26 mouse cellular contexts compared by ENCODE assay signal in genomic region chr13:64049535-64049934, GRCm38 (mm10). TPM values are rescaled to one million over a fixed set of nuclear protein-coding genes. Genes with fewer than 3 reads are reported as not detected.
DNase-seq lines count a peak whose midpoint lies in the region; ATAC-seq and TF ChIP-seq lines count a peak whose summit lies in the region.
"Had no signal": no experiment of that assay in that cellular context is flagged by ENCODE, and none has a peak within 500 bp of the region (broad histone marks: within the 10 kb centered on the region; RNA-seq: fewer than 3 reads in every experiment).

No protein-coding gene starts in this region.

- no peaks in the 10 kb centered on the region; a peak in 1 of 4 replicates for H3K27me3 ChIP-seq in MEL (ENCODE audit: control insufficient read depth in 1 of 2, insufficient read depth in 2 of 2, low read length in 2 of 2)
- H3K27me3 ChIP-seq in liver, postnatal 0 days (ENCODE audit: insufficient read depth, low read length): no peaks in the 10 kb centered on the region
- no peaks in the 10 kb centered on the region for H3K27me3 ChIP-seq in midbrain, embryonic 16.5 days (ENCODE audit: control insufficient read depth, insufficient read depth, low read depth, low read length)
- H3K27me3 ChIP-seq: CH12.LX; embryonic facial prominence, embryonic 13.5 days; forebrain, embryonic 12.5 days; heart, embryonic 12.5 days; hindbrain, embryonic 15.5 days had no signal

- H3K36me3 ChIP-seq in MEL (ENCODE audit: control insufficient read depth in 1 of 2, insufficient read depth in 2 of 2, low read length in 2 of 2): no peaks in the 10 kb centered on the region
- no peaks in the 10 kb centered on the region for H3K36me3 ChIP-seq in liver, postnatal 0 days (replicated peaks; ENCODE audit: insufficient read depth, low read length)
- H3K36me3 ChIP-seq in midbrain, embryonic 16.5 days (ENCODE audit: control insufficient read depth, insufficient read depth, low read length): no peaks in the 10 kb centered on the region
- H3K36me3 ChIP-seq: embryonic facial prominence, embryonic 13.5 days; forebrain, embryonic 12.5 days; heart, embryonic 12.5 days; hindbrain, embryonic 15.5 days had no signal

- no peaks in the 10 kb centered on the region; a peak in 1 of 4 replicates for H3K4me1 ChIP-seq in MEL (ENCODE audit: control insufficient read depth in 1 of 2, insufficient read depth in 2 of 2, low read length in 2 of 2)
- H3K4me1 ChIP-seq in liver, postnatal 0 days (ENCODE audit: insufficient read depth): no peaks in the 10 kb centered on the region
- no peaks in the 10 kb centered on the region for H3K4me1 ChIP-seq in midbrain, embryonic 16.5 days (ENCODE audit: control insufficient read depth, insufficient read depth, low read length)
- H3K4me1 ChIP-seq: embryonic facial prominence, embryonic 13.5 days; forebrain, embryonic 12.5 days; heart, embryonic 12.5 days; hindbrain, embryonic 15.5 days had no signal

- no peak for TF ChIP-seq RAD21 in MEL (IDR thresholded peaks at IDR 0.05; ENCODE audit: low read depth, low read length)

- no peaks in the 10 kb centered on the region for H3K79me2 ChIP-seq in MEL (ENCODE audit: control insufficient read depth, insufficient read depth, low read length, poor library complexity)

- no peak overlapping the region for H3K27ac ChIP-seq in MEL (ENCODE audit: control insufficient read depth, low read depth, low read length)
- no peak overlapping the region for H3K27ac ChIP-seq in liver, postnatal 0 days (ENCODE audit: low read depth)
- no peak overlapping the region for H3K27ac ChIP-seq in midbrain, embryonic 16.5 days (ENCODE audit: low read length)
- H3K27ac ChIP-seq: embryonic facial prominence, embryonic 13.5 days; forebrain, embryonic 12.5 days; hindbrain, embryonic 15.5 days had no signal

- peak; percentile 21 for DNase-seq in MEL (ENCODE audit: low read depth, low spot score)
- DNase-seq in c-Kit-positive CD71-positive TER-119-positive erythroid progenitor cells, embryonic 14.5 days (ENCODE audit: low spot score): peak; percentile 17
- DNase-seq in liver, postnatal 0 days: no peak
- DNase-seq in frontal cortex, postnatal 36 days (ENCODE audit: low spot score in 2 of 2): no peak
- DNase-seq in T-cell, adult 2 months (ENCODE audit: low spot score): no peak
- DNase-seq: adrenal gland, adult 8-10 months; adrenal gland, postnatal 36 days; cerebellum, adult 11-12 months; cerebellum, adult 9-10 months; gastrocnemius, postnatal 25 days had no signal

- TF ChIP-seq CTCF in MEL (IDR thresholded peaks at IDR 0.05 in 2 of 3, conservative IDR thresholded peaks at IDR 0.05 in 1 of 3; ENCODE audit: control insufficient read depth in 1 of 3, insufficient read depth in 1 of 3, low read depth in 2 of 3, low read length in 3 of 3, poor library complexity in 1 of 3, severe bottlenecking in 1 of 3): no peak
- no peak for TF ChIP-seq CTCF in liver, postnatal 0 days (IDR thresholded peaks at IDR 0.05; ENCODE audit: low read depth)

- H3K4me3 ChIP-seq in MEL (ENCODE audit: control insufficient read depth in 1 of 2, insufficient read depth in 1 of 2, low read depth in 2 of 2, low read length in 2 of 2): no peak overlapping the region
- no peak overlapping the region for H3K4me3 ChIP-seq in liver, postnatal 0 days (ENCODE audit: low read depth, low read length)
- no peak overlapping the region for H3K4me3 ChIP-seq in midbrain, embryonic 16.5 days (ENCODE audit: low read depth, low read length)
- H3K4me3 ChIP-seq: embryonic facial prominence, embryonic 13.5 days; forebrain, embryonic 12.5 days; heart, embryonic 12.5 days; hindbrain, embryonic 15.5 days had no signal

- no peaks in the 10 kb centered on the region for H3K9me3 ChIP-seq in MEL (replicated peaks; ENCODE audit: insufficient read depth, low read length)
- H3K9me3 ChIP-seq in liver, postnatal 0 days (ENCODE audit: low read length): peaks cover 7% of the 10 kb centered on the region
- 0 out of 2 replicates have a peak, but pooled peaks cover 3% of the 10 kb centered on the region for H3K9me3 ChIP-seq in midbrain, embryonic 16.5 days (replicated peaks; ENCODE audit: control insufficient read depth, low read length, poor library complexity, severe bottlenecking)
- H3K9me3 ChIP-seq: forebrain, embryonic 12.5 days; hindbrain, embryonic 15.5 days had no signal

- no peak overlapping the region for H3K9ac ChIP-seq in MEL (ENCODE audit: control insufficient read depth, low read depth, low read length, poor library complexity, severe bottlenecking)
- no peak overlapping the region for H3K9ac ChIP-seq in liver, postnatal 0 days (replicated peaks)
- no peak overlapping the region for H3K9ac ChIP-seq in midbrain, embryonic 16.5 days (ENCODE audit: low read depth, low read length)
- H3K9ac ChIP-seq: embryonic facial prominence, embryonic 13.5 days; forebrain, embryonic 12.5 days; heart, embryonic 12.5 days; hindbrain, embryonic 15.5 days had no signal

- no peak for TF ChIP-seq EP300 in MEL (IDR thresholded peaks at IDR 0.05; ENCODE audit: low read depth in 1 of 2, low read length in 2 of 2)
- no peak for TF ChIP-seq EP300 in liver, postnatal 0 days (IDR thresholded peaks at IDR 0.05; ENCODE audit: low read depth)

- ATAC-seq in liver, postnatal 0 days: 0 out of 2 replicates have a peak, but pooled peaks have one; percentile 43
- ATAC-seq in monocyte, adult 5-6 weeks (replicated peaks; ENCODE audit: insufficient number of reproducible peaks, low FRiP score, low TSS enrichment, poor library complexity, severe bottlenecking): peak; percentile 63
- no peak for ATAC-seq in midbrain, embryonic 16.5 days
- ATAC-seq: forebrain, embryonic 16.5 days had no signal

- H3K4me2 ChIP-seq in liver, postnatal 0 days (ENCODE audit: low read depth, low read length): no peak overlapping the region
- no peak overlapping the region for H3K4me2 ChIP-seq in midbrain, embryonic 16.5 days (ENCODE audit: low read length)
- H3K4me2 ChIP-seq: embryonic facial prominence, embryonic 13.5 days; forebrain, embryonic 12.5 days; heart, embryonic 12.5 days; hindbrain, embryonic 15.5 days had no signal

- no peak for TF ChIP-seq POLR2A in MEL (IDR thresholded peaks at IDR 0.05; ENCODE audit: control insufficient read depth in 1 of 2, insufficient read depth in 1 of 2, low read depth in 1 of 2, low read length in 2 of 2, poor library complexity in 1 of 2)

TF ChIP-seq in MEL, 35 proteins besides CTCF, POLR2A, EP300 and RAD21:
- TF ChIP-seq MXI1 (IDR thresholded peaks at IDR 0.05; ENCODE audit: low read depth, low read length) (no peak), USF2 (IDR thresholded peaks at IDR 0.05; ENCODE audit: borderline replicate concordance in 1 of 2, insufficient read depth in 1 of 2, low read depth in 1 of 2, low read length in 2 of 2) (no peak), ELF1 (IDR thresholded peaks at IDR 0.05; ENCODE audit: low read depth, low read length) (no peak), POLR2AphosphoS2 (IDR thresholded peaks at IDR 0.05; ENCODE audit: low read length) (no peak), E2F4 (IDR thresholded peaks at IDR 0.05; ENCODE audit: borderline replicate concordance, low read depth, low read length) (no peak), BHLHE40 (IDR thresholded peaks at IDR 0.05; ENCODE audit: borderline replicate concordance, low read depth, low read length) (no peak), ZMIZ1 (IDR thresholded peaks at IDR 0.05; ENCODE audit: low read depth, low read length) (no peak), NELFE (IDR thresholded peaks at IDR 0.05; ENCODE audit: low read depth, low read length) (no peak), CHD1 (IDR thresholded peaks at IDR 0.05; ENCODE audit: low read depth, low read length) (no peak), TAL1 (IDR thresholded peaks at IDR 0.05; ENCODE audit: low read length) (no peak), MYB (IDR thresholded peaks at IDR 0.05; ENCODE audit: low read depth, low read length) (no peak), TBP (IDR thresholded peaks at IDR 0.05; ENCODE audit: low read depth, low read length) (no peak), MAZ (IDR thresholded peaks at IDR 0.05; ENCODE audit: low read depth, low read length) (no peak), GATA1 (IDR thresholded peaks at IDR 0.05; ENCODE audit: low read depth, low read length) (no peak), USF1 (IDR thresholded peaks at IDR 0.05; ENCODE audit: low read depth, low read length) (no peak), MAFK (IDR thresholded peaks at IDR 0.05; ENCODE audit: borderline replicate concordance, low read depth, low read length) (no peak)
TF ChIP-seq in MEL: peak in this region for 0.

RNA-seq across cellular contexts. Expression of gene Hsd17b3, which starts 39.5 kb away (rescaled TPM):
- total RNA-seq in MEL (2012; rRNA removed): not detected in 2 replicates
- polyA plus RNA-seq in MEL (2012; ENCODE audit: insufficient read depth in 1 of 2, insufficient read length in 2 of 2, low read depth in 1 of 2, low replicate concordance in 2 of 2, missing spikeins in 1 of 2): not detected
- polyA plus RNA-seq in liver, postnatal 0 days (2015; fragmentation: Nextera tagmentation; extraction: Ambion mirVana): not detected in 2 replicates
- total RNA-seq in monocyte, adult 5-6 weeks (2017): not detected in 3 replicates
- not detected in 2 replicates for polyA plus RNA-seq in midbrain, embryonic 16.5 days (2015; fragmentation: Nextera tagmentation; extraction: Ambion mirVana)
- total RNA-seq: CH12.LX; gastrocnemius, adult 18-20 months; gastrocnemius, postnatal 25 days; granulocyte monocyte progenitor cell, adult 5-6 weeks; heart, adult 8-10 months; heart, postnatal 25 days had no signal
- polyA plus RNA-seq: cortical plate, adult 2 months; embryonic facial prominence, embryonic 13.5 days; forebrain, embryonic 12.5 days; forebrain, embryonic 16.5 days; frontal cortex, adult 2 months; heart, embryonic 12.5 days; heart, embryonic 16.5 days; hindbrain, embryonic 11.5 days; hindbrain, embryonic 15.5 days had no signal

Comparison
In these comparisons a context has a peak if more than half of its experiments do, and no peak if none do; other contexts are left out.
1. DNase-seq: peak in MEL (single experiment) and c-Kit-positive CD71-positive TER-119-positive erythroid progenitor cells, embryonic 14.5 days (single experiment); none in liver, postnatal 0 days (single experiment), frontal cortex, postnatal 36 days (0 of 2) and T-cell, adult 2 months (single experiment).